8 mouse cellular contexts compared by ENCODE assay signal in the genomic region with DNA sequence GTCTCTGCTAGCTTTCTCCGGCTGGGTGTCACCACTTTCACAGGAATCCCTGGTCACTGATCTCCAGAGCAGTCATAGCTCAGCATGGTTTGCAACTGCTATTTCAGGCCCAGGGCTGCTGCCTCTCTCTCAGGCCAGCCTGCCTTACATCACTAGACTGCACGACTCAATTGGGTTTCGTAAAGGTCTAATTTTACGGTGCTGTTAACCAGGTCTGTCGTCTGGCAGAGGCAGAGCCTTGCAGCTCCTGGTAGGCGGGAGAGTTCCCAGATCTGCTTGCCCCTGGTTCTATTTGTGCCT. TPM values are rescaled to one million over a fixed set of nuclear protein-coding genes. Genes with fewer than 3 reads are reported as not detected.
DNase-seq lines count a peak whose midpoint lies in the region; ATAC-seq lines count a peak whose summit lies in the region.

No protein-coding gene starts in this region.

- peak overlapping the region; percentile 91 for H3K4me2 ChIP-seq in hindbrain, embryonic 12.5 days (replicated peaks)
- H3K4me2 ChIP-seq in limb, embryonic 13.5 days (replicated peaks) = peak overlapping the region; percentile 85
- peak overlapping the region; percentile 96 for H3K4me2 ChIP-seq in neural tube, embryonic 15.5 days

- WGBS in hindbrain, embryonic 12.5 days = 15% methylated on average over 6 of the region's 6 CpGs
- 7% methylated on average over 6 of the region's 6 CpGs for WGBS in limb, embryonic 13.5 days
- 11% methylated on average over 6 of the region's 6 CpGs for WGBS in neural tube, embryonic 15.5 days

- peak; percentile 11; the same call in 1 of the 2 replicates for ATAC-seq in hindbrain, embryonic 12.5 days (ENCODE audit: low FRiP score)
- peak; percentile 71 for ATAC-seq in limb, embryonic 13.5 days (ENCODE audit: low FRiP score, low read depth)
- no peak for ATAC-seq in neural tube, embryonic 15.5 days (ENCODE audit: low FRiP score)
- no peak for ATAC-seq in megakaryocyte, adult 5-6 weeks (ENCODE audit: poor library complexity, severe bottlenecking)

- no peak overlapping the region for H3K27ac ChIP-seq in hindbrain, embryonic 12.5 days
- H3K27ac ChIP-seq in limb, embryonic 13.5 days = peak overlapping the region; percentile 56; the same call in 1 of the 2 replicates
- no peak overlapping the region for H3K27ac ChIP-seq in neural tube, embryonic 15.5 days (replicated peaks)

- peaks cover 21% of the 10 kb centered on the region for H3K27me3 ChIP-seq in hindbrain, embryonic 12.5 days
- H3K27me3 ChIP-seq in limb, embryonic 13.5 days = peaks cover 24% of the 10 kb centered on the region
- H3K27me3 ChIP-seq in neural tube, embryonic 15.5 days (replicated peaks) = peaks cover 26% of the 10 kb centered on the region

- no peaks in the 10 kb centered on the region for H3K36me3 ChIP-seq in hindbrain, embryonic 12.5 days
- no peaks in the 10 kb centered on the region for H3K36me3 ChIP-seq in limb, embryonic 13.5 days
- no peaks in the 10 kb centered on the region for H3K36me3 ChIP-seq in neural tube, embryonic 15.5 days

- no peaks in the 10 kb centered on the region for H3K9me3 ChIP-seq in hindbrain, embryonic 12.5 days (replicated peaks)
- no peaks in the 10 kb centered on the region for H3K9me3 ChIP-seq in limb, embryonic 13.5 days
- H3K9me3 ChIP-seq in neural tube, embryonic 15.5 days (replicated peaks) = no peaks in the 10 kb centered on the region

- no peak overlapping the region for H3K9ac ChIP-seq in hindbrain, embryonic 12.5 days
- H3K9ac ChIP-seq in limb, embryonic 13.5 days = 0 out of 2 replicates have a peak overlapping the region, but pooled peaks have one; percentile 77
- H3K9ac ChIP-seq in neural tube, embryonic 15.5 days (replicated peaks) = peak overlapping the region; percentile 26; the same call in 1 of the 2 replicates

- H3K4me1 ChIP-seq in hindbrain, embryonic 12.5 days = peaks cover 25% of the 10 kb centered on the region
- peaks cover 23% of the 10 kb centered on the region for H3K4me1 ChIP-seq in limb, embryonic 13.5 days
- H3K4me1 ChIP-seq in neural tube, embryonic 15.5 days = peaks cover 38% of the 10 kb centered on the region

- peak; percentile 52 for DNase-seq in Muller cell, postnatal 12 days (ENCODE audit: inconsistent ontology term)
- peak; percentile 70 to 72 for DNase-seq in cerebellum, adult 18-20 months
- DNase-seq in forelimb bud, embryonic 11.5 days (ENCODE audit: low read depth, low spot score) = peak; percentile 71
- DNase-seq in left cerebral cortex, adult 8-10 months (ENCODE audit: low spot score in 2 of 2) = no peak

- no peak overlapping the region for H3K4me3 ChIP-seq in hindbrain, embryonic 12.5 days
- peak overlapping the region; percentile 61; the same call in 1 of the 2 replicates for H3K4me3 ChIP-seq in limb, embryonic 13.5 days
- H3K4me3 ChIP-seq in neural tube, embryonic 15.5 days (replicated peaks) = peak overlapping the region; percentile 55

RNA-seq across cellular contexts. Expression of gene Pappa, which starts 3.3 kb away (rescaled TPM):
- 1.3 and 1.6 TPM in 2 replicates for polyA plus RNA-seq in hindbrain, embryonic 12.5 days (2016; fragmentation: Nextera tagmentation; extraction: Ambion mirVana)
- 2.4 and 2.7 TPM in 2 replicates for polyA plus RNA-seq in limb, embryonic 13.5 days (2015; fragmentation: Nextera tagmentation; extraction: Ambion mirVana)
- 1.1 and 1.4 TPM in 2 replicates for polyA plus RNA-seq in neural tube, embryonic 15.5 days (2015; fragmentation: Nextera tagmentation; extraction: Ambion mirVana)
- total RNA-seq in left cerebral cortex, adult 8-10 months (2022) = under 1 TPM; 0.30 to 0.56 (median 0.37) TPM
- total RNA-seq in megakaryocyte, adult 5-6 weeks (2015) = 0.09 and 0.20 TPM in 2 replicates
- total RNA-seq in megakaryocyte, adult 5-6 weeks (2017) = 0.11 and 0.16 TPM in 2 replicates

Comparison
In these comparisons a context has a peak if more than half of its experiments do, and no peak if none do; other contexts are left out.
1. DNase-seq: peak in Muller cell, postnatal 12 days (single experiment), cerebellum, adult 18-20 months (2 of 2) and forelimb bud, embryonic 11.5 days (single experiment); none in left cerebral cortex, adult 8-10 months (0 of 2).
2. ATAC-seq: peak in hindbrain, embryonic 12.5 days (single experiment) and limb, embryonic 13.5 days (single experiment); none in neural tube, embryonic 15.5 days (single experiment) and megakaryocyte, adult 5-6 weeks (single experiment).
3. Peak in every context shown above with its lines, with median percentiles within 50 percentile points of each other: H3K4me2 ChIP-seq.